Comparison of ENCODE assay signal across 9 mouse cellular contexts in the genomic region with DNA sequence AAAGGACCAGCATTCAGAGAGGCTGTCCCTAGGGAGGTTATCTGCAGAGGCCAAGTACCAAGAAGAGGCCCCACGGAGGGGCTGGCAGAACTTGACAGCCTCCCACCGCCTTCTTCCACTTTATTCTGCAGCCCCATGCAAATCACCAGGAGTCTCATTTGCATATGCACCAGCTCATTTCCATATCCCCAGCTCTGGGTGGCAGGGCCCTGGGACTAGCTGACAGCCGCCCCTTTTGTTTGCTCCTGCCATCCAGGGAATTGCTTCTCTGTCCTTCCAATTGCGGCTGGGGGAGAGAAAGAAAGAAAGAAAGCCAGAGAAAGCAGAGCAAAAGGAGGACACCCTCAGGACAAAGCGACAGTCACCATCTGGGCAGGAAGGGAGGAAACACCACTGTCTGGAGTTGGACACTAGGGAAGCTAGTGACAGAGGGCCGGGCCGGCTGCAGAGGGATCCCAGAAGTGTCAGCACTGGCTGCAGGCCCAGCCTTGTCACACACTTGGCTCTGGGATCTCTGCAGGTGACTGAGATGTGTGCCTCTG.
A peak's percentile ranks its signal among the peaks of the same experiment; 100 is the strongest.
DNase-seq lines count a peak whose midpoint lies in the region; ATAC-seq and TF ChIP-seq lines count a peak whose summit lies in the region.
"Had no signal": no experiment of that assay in that cellular context is flagged by ENCODE, and none has a peak within 500 bp of the region (broad histone marks: within the 10 kb centered on the region; RNA-seq: fewer than 3 reads in every experiment).

No protein-coding gene starts in this region.

- no peak for TF ChIP-seq POLR2A in MEL (IDR thresholded peaks at IDR 0.05; ENCODE audit: control insufficient read depth in 1 of 2, insufficient read depth in 1 of 2, low read depth in 1 of 2, low read length in 2 of 2, poor library complexity in 1 of 2)

- TF ChIP-seq CTCF in MEL (IDR thresholded peaks at IDR 0.05 in 2 of 3, conservative IDR thresholded peaks at IDR 0.05 in 1 of 3; ENCODE audit: control insufficient read depth in 1 of 3, insufficient read depth in 1 of 3, low read depth in 2 of 3, low read length in 3 of 3, poor library complexity in 1 of 3, severe bottlenecking in 1 of 3) = no peak
- no peak for TF ChIP-seq CTCF in forebrain, postnatal 0 days (IDR thresholded peaks at IDR 0.05; ENCODE audit: low read depth)

- TF ChIP-seq EP300 in MEL (IDR thresholded peaks at IDR 0.05; ENCODE audit: low read depth in 1 of 2, low read length in 2 of 2) = peak; percentile 12 to 27; a peak in 1 of 4 replicates

- no peak overlapping the region for H3K9ac ChIP-seq in heart, embryonic 12.5 days
- no peak overlapping the region for H3K9ac ChIP-seq in MEL (ENCODE audit: control insufficient read depth, low read depth, low read length, poor library complexity, severe bottlenecking)
- H3K9ac ChIP-seq in forebrain, postnatal 0 days = no peak overlapping the region

- peak overlapping the region; percentile 29; the same call in 1 of the 2 replicates for H3K4me2 ChIP-seq in heart, embryonic 12.5 days
- H3K4me2 ChIP-seq in forebrain, postnatal 0 days (ENCODE audit: low read depth) = no peak overlapping the region

- no peaks in the 10 kb centered on the region for H3K36me3 ChIP-seq in heart, embryonic 12.5 days
- no peaks in the 10 kb centered on the region for H3K36me3 ChIP-seq in MEL (ENCODE audit: control insufficient read depth in 1 of 2, insufficient read depth in 2 of 2, low read length in 2 of 2)
- no peaks in the 10 kb centered on the region for H3K36me3 ChIP-seq in forebrain, postnatal 0 days (ENCODE audit: insufficient read depth)

- intact Hi-C loops in left cerebral cortex, postnatal 10 days (cut with DNase I) = loop anchor here (5.0 kb wide), 1 partner anchor 97 kb away; no protein-coding TSS in a partner anchor

- TF ChIP-seq RAD21 in MEL (IDR thresholded peaks at IDR 0.05; ENCODE audit: low read depth, low read length) = no peak

- H3K27me3 ChIP-seq in heart, embryonic 12.5 days (replicated peaks) = peaks cover 4% of the 10 kb centered on the region
- H3K27me3 ChIP-seq in MEL (ENCODE audit: control insufficient read depth in 1 of 2, insufficient read depth in 2 of 2, low read length in 2 of 2) = no peaks in the 10 kb centered on the region
- no peaks in the 10 kb centered on the region for H3K27me3 ChIP-seq in forebrain, postnatal 0 days (ENCODE audit: insufficient read depth, low read length)

- no peaks in the 10 kb centered on the region for H3K79me2 ChIP-seq in MEL (ENCODE audit: control insufficient read depth, insufficient read depth, low read length, poor library complexity)

- no peak overlapping the region for H3K4me3 ChIP-seq in heart, embryonic 12.5 days
- H3K4me3 ChIP-seq in MEL (ENCODE audit: control insufficient read depth in 1 of 2, insufficient read depth in 1 of 2, low read depth in 2 of 2, low read length in 2 of 2) = peak overlapping the region in 1 of 2 experiments; percentile 41; a peak in 1 of 4 replicates
- H3K4me3 ChIP-seq in forebrain, postnatal 0 days (ENCODE audit: low read depth, low read length) = no peak overlapping the region

- peaks cover 35% of the 10 kb centered on the region for H3K4me1 ChIP-seq in heart, embryonic 12.5 days (replicated peaks)
- H3K4me1 ChIP-seq in MEL (ENCODE audit: control insufficient read depth in 1 of 2, insufficient read depth in 2 of 2, low read length in 2 of 2) = peaks cover 2 to 4% of the 10 kb centered on the region in 2 experiments; a peak in 3 of 4 replicates
- H3K4me1 ChIP-seq in forebrain, postnatal 0 days (ENCODE audit: insufficient read depth) = peaks cover 12% of the 10 kb centered on the region

- ATAC-seq in heart, embryonic 12.5 days (ENCODE audit: insufficient number of reproducible peaks, low FRiP score) = 0 out of 2 replicates have a peak, but pooled peaks have one; percentile 50
- peak; percentile 91 for ATAC-seq in forebrain, postnatal 0 days
- ATAC-seq in megakaryocyte progenitor cell, adult 5-6 weeks (replicated peaks; ENCODE audit: poor library complexity) = peak; percentile 58

- H3K27ac ChIP-seq in heart, embryonic 12.5 days (ENCODE audit: poor library complexity, severe bottlenecking) = peak overlapping the region; percentile 41; the same call in 1 of the 2 replicates
- no peak overlapping the region for H3K27ac ChIP-seq in MEL (ENCODE audit: control insufficient read depth, low read depth, low read length)
- peak overlapping the region; percentile 85 for H3K27ac ChIP-seq in forebrain, postnatal 0 days (ENCODE audit: low read depth, low read length)

- no peak for DNase-seq in heart, adult 9 months (ENCODE audit: low spot score in 2 of 2)
- peak; percentile 51 for DNase-seq in MEL (ENCODE audit: low read depth, low spot score)
- peak; percentile 74 for DNase-seq in forebrain, postnatal 0 days
- no peak for DNase-seq in gastrocnemius, adult 8-10 months (ENCODE audit: low spot score in 2 of 2)
- DNase-seq in adrenal gland, adult 8-10 months = no peak
- no peak for DNase-seq in left cerebral cortex, postnatal 10 days (ENCODE audit: extremely low spot score in 1 of 2, low spot score in 2 of 2)
- DNase-seq: cerebellum, adult 8-10 months had no signal

- 10% methylated on average over 7 of the region's 7 CpGs for WGBS in heart, embryonic 12.5 days
- 7% methylated on average over 7 of the region's 7 CpGs for WGBS in forebrain, postnatal 0 days

- H3K9me3 ChIP-seq in heart, embryonic 12.5 days (replicated peaks) = no peaks in the 10 kb centered on the region
- H3K9me3 ChIP-seq in MEL (replicated peaks; ENCODE audit: insufficient read depth, low read length) = no peaks in the 10 kb centered on the region
- H3K9me3 ChIP-seq in forebrain, postnatal 0 days (ENCODE audit: low read length) = no peaks in the 10 kb centered on the region

TF ChIP-seq in MEL, 35 proteins besides CTCF, POLR2A, EP300 and RAD21:
- TF ChIP-seq JUND (IDR thresholded peaks at IDR 0.05; ENCODE audit: low read depth, low read length) = no peak
- 0 out of 2 replicates have a peak, but pooled peaks have one; percentile 21 for TF ChIP-seq MAZ (IDR thresholded peaks at IDR 0.05; ENCODE audit: low read depth, low read length)
- no peak for TF ChIP-seq NRF1 (IDR thresholded peaks at IDR 0.05; ENCODE audit: insufficient read depth, low read depth, low read length, poor library complexity, severe bottlenecking)
- 0 out of 2 replicates have a peak, but pooled peaks have one; percentile 28 for TF ChIP-seq SIN3A (IDR thresholded peaks at IDR 0.05; ENCODE audit: low read length)
- no peak for TF ChIP-seq NELFE (IDR thresholded peaks at IDR 0.05; ENCODE audit: low read depth, low read length)
- TF ChIP-seq MYB (IDR thresholded peaks at IDR 0.05; ENCODE audit: low read depth, low read length) = no peak
- TF ChIP-seq HCFC1 (IDR thresholded peaks at IDR 0.05; ENCODE audit: low read depth, low read length) = no peak
- TF ChIP-seq MAFK (IDR thresholded peaks at IDR 0.05; ENCODE audit: borderline replicate concordance, low read depth, low read length) = no peak
- TF ChIP-seq ZNF384 (IDR thresholded peaks at IDR 0.05; ENCODE audit: low read depth, low read length) = no peak
- TF ChIP-seq ELF1 (IDR thresholded peaks at IDR 0.05; ENCODE audit: low read depth, low read length) = no peak
- no peak for TF ChIP-seq UBTF (IDR thresholded peaks at IDR 0.05; ENCODE audit: borderline replicate concordance, insufficient read depth, low read depth, low read length)
- TF ChIP-seq USF1 (IDR thresholded peaks at IDR 0.05; ENCODE audit: low read depth, low read length) = no peak

Comparison
In these comparisons a context has a peak if more than half of its experiments do, and no peak if none do; other contexts are left out.
1. DNase-seq: peak in MEL (single experiment) and forebrain, postnatal 0 days (single experiment); none in heart, adult 9 months (0 of 2), gastrocnemius, adult 8-10 months (0 of 2), adrenal gland, adult 8-10 months (single experiment) and left cerebral cortex, postnatal 10 days (0 of 2).
2. Peak in every context shown above with its lines, with median percentiles within 50 percentile points of each other: ATAC-seq.